Mouse (Mus musculus): Measurements from ENCODE around the gene Serpina3g.
"Not testable (repeated sequence)": the region's sequence is repeated elsewhere in the genome, so short reads cannot be mapped to it uniquely, and the experiment has no call there.

Serpina3g gene

GRCm38 (mm10) chr12:104235915-104236314 is at the start of gene Serpina3g:
Gene Serpina3g (plus strand): TSS chr12:104236245.
- DNase-seq (ENCODE audit: low read depth, low spot score): no peak

GRCm38 (mm10) chr12:104189246-104189645 is 46.8 kb upstream of the Serpina3g start:
- DNase-seq (ENCODE audit: low read depth, low spot score): no peak

- no peak for DNase-seq (ENCODE audit: low read depth, low spot score)
Measured at GRCm38 (mm10) chr12:104190852-104191251, 45.2 kb upstream of the Serpina3g start.

GRCm38 (mm10) chr12:104209149-104209548 is 26.9 kb upstream of the Serpina3g start:
- no peak for DNase-seq (ENCODE audit: low read depth, low spot score)

DNA sequence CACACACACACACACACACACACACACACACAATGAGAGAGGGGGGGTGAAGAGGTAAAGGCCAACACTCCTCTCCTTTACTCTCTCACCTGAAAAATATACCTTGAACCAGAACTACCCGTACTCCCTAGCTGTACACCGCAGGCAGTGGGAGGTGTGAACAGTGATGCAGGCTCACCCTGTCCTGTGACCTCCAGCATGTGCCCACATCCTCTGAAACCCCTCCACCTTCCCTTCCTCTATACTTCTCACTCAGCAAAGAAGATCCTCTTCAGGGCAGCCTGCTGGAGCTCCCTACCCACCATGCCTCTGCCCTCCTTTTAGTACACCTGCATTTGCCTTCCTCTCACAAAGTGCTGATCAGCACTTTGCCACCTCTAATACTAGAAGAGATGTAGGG is 26.2 kb upstream of the Serpina3g start:
- DNase-seq (ENCODE audit: low read depth, low spot score): no peak

DNA sequence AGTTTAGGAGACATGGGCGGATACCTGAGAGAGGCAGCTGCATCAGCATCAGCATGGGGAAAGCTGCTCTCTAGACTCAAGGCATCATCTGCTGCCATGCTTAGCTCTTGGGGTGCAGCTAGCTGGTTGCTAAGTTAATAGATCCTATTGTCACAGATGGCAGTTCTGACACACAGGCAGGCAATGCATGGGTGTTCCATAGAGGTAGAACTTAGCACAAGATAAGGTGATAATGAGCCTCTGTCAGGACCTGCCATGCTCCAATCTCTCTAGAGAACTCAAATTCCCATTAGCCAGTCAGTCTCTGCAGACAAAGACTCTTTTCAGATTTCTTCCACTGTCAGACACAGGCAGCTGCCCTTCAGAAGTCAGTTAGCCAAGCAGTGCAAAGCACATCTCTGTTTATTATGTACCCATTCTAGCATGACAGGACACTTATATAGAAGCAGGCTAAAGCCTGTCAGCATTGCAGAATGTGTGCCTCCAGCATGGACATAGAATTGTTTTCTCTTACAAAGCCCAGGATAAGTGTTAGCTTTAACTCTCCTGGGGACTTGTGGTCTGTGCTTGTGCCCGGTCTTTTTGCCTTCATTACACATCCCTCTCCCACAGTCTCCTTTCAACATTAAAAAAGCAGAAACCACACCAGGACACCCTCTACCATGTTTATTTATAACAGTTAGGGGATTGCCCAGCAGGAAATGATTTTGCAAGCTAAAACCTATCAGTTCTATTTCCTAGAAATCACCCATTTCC is 22.2 kb upstream of the Serpina3g start:
- peak; percentile 46 for DNase-seq (ENCODE audit: low read depth, low spot score)

- DNase-seq (ENCODE audit: low read depth, low spot score): no peak
Measured at GRCm38 (mm10) chr12:104214445-104214753, 21.6 kb upstream of the Serpina3g start, which contains the start of gene Serpina3f. Gene Serpina3f (plus strand): TSS chr12:104214544.

DNA sequence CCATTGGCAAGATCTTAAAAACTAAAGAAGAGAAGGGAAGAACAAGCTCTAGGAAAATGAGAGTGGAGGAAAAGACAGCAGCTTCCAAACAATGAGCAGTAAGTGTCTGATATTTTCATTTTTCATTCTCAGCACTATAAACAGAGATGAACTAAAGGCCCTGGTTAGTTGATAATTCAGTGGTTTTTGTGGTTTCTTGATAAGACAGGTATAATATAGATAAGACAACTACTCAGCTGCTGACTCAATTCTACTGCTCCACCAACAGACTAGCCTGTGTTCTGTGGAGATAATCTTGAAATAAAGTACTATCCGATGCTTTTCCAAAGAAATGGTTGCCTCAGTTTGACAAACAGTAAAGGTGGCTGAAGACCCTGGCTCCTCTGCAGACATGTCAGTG is 20.8 kb upstream of the Serpina3g start:
- DNase-seq (ENCODE audit: low read depth, low spot score): no peak

GRCm38 (mm10) chr12:104221616-104222015 is 14.4 kb upstream of the Serpina3g start:
- no peak for DNase-seq (ENCODE audit: low read depth, low spot score)

GRCm38 (mm10) chr12:104223690-104224089 is 12.4 kb upstream of the Serpina3g start:
- peak; percentile 63 for DNase-seq (ENCODE audit: low read depth, low spot score)

DNA sequence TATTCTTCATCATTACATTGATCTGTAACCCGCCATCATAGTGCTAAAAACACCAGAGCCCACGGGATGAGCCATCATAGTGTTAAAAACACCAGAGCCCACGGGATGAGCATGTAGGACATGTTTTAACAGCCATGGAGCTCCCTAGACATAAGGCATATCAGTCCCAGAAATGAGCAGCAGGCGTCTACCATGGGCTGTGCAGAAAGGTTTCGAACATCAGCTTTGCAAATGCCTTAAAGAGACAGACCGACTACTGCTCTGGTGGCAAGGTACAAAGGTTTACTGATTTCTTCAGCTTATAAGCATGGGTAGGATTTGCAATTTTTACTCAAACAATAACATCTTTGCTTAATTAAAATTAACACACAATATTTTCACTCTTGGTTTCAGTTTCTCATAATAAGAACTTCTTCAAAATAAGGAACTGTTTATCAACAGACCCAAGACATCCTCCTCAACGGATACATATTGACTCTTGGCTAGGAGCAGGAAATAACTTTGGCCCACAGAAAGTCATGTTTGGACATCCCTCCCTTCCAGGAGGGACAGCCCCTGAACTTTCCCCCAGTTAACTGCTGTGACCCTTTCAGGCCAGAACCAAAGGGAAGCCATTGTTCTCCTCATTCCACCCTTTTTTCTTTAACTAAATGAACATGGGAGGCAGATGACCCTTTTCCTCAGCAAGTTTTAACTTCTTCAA is 11.3 kb upstream of the Serpina3g start:
- peak; percentile 53 for DNase-seq (ENCODE audit: low read depth, low spot score)

DNA sequence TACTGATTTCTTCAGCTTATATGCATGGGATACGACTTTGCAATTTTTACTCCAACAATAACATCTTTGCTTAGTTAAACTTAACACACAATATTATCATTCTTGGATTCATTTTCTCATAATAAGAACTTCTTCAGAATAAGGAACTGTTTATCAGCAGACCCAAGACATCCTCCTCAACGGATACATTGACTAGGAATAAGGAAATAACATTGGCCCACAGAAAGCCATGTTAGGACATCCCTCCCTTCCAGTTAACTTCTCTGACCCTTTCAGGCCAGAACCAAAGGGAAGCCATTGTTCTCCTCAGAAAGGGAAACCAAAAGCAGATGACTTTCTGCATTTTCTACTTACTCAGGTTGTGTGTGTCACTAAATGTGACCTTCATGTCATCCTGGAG is 5.3 kb upstream of the Serpina3g start:
- DNase-seq (ENCODE audit: low read depth, low spot score): no peak

GRCm38 (mm10) chr12:104238048-104238447 is 2.0 kb downstream of the Serpina3g start:
- DNase-seq (ENCODE audit: low read depth, low spot score): not testable (repeated sequence)

GRCm38 (mm10) chr12:104243307-104243706 is 7.3 kb downstream of the Serpina3g start:
- DNase-seq (ENCODE audit: low read depth, low spot score): no peak

- no peak for DNase-seq (ENCODE audit: low read depth, low spot score)
Measured at GRCm38 (mm10) chr12:104245092-104245491, 9.0 kb downstream of the Serpina3g start.

- DNase-seq (ENCODE audit: low read depth, low spot score): no peak
Measured at GRCm38 (mm10) chr12:104245595-104245994, 9.6 kb downstream of the Serpina3g start.

- no peak for DNase-seq (ENCODE audit: low read depth, low spot score)
Measured at GRCm38 (mm10) chr12:104247553-104248002, 11.5 kb downstream of the Serpina3g start.

- no peak for DNase-seq (ENCODE audit: low read depth, low spot score)
Measured at GRCm38 (mm10) chr12:104248231-104248630, 12.2 kb downstream of the Serpina3g start.

DNA sequence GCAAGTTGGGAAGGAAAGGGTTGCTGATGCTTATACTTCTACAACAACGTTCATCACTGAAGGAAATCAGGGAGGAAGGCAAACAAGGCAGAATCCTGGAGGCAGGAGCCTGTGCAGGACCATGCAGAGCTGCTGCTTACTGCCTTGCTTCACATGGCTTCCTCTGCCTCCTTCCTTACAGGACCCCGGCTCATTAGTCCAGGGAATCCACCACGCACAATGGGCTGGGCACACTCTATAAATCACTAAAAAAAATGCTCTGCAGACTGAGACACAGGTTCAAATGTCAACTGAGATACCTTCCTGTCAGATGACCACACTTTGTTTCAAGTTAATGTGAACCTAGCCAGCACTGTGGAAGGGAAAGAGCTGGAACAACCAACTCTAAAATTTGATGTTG is 25.0 kb downstream of the Serpina3g start:
- no peak for DNase-seq (ENCODE audit: low read depth, low spot score)

GRCm38 (mm10) chr12:104262863-104263262 is 26.8 kb downstream of the Serpina3g start, which contains the start of gene Serpina3i:
Gene Serpina3i (plus strand): TSS chr12:104263122.
- DNase-seq (ENCODE audit: low read depth, low spot score): no peak

GRCm38 (mm10) chr12:104266374-104266773 is 30.3 kb downstream of the Serpina3g start:
- DNase-seq (ENCODE audit: low read depth, low spot score): peak; percentile 63

GRCm38 (mm10) chr12:104278216-104279055 is 42.4 kb downstream of the Serpina3g start:
- DNase-seq (ENCODE audit: low read depth, low spot score): no peak

Measured in A20 (cell line).